Mouse (Mus musculus) A20 (cell line): ENCODE data around the gene Pyy.
A peak's percentile ranks its signal among the peaks of the same experiment; 100 is the strongest.

Experiments
- DNase-seq: peaks from one replicate; pipeline ENCODE4 v3.0.0-alpha.2; 2011; ENCODE audit warnings: low read depth, low spot score

Pyy gene

GRCm38 (mm10) chr11:102095676-102096075 lies 12.0 kb downstream of the Pyy start:
- DNase-seq = no peak

GRCm38 (mm10) chr11:102089088-102089808 lies 18.4 kb downstream of the Pyy start:
- peak; percentile 35 for DNase-seq

- DNase-seq = no peak
These were observed 19.4 kb downstream of the Pyy start, which contains the start of gene Mpp2 for GRCm38 (mm10) chr11:102087931-102088898. TSS of gene Mpp2 (minus strand) at chr11:102088515.

- DNase-seq = peak; percentile 74
These were observed 20.4 kb downstream of the Pyy start for GRCm38 (mm10) chr11:102087081-102087751.

- DNase-seq = no peak
These were observed 21.3 kb downstream of the Pyy start for GRCm38 (mm10) chr11:102086331-102086730.

GRCm38 (mm10) chr11:102084159-102084558 lies 23.5 kb downstream of the Pyy start:
- DNase-seq = no peak

GRCm38 (mm10) chr11:102083193-102083592 lies 24.4 kb downstream of the Pyy start:
- no peak for DNase-seq

- DNase-seq = no peak
These were observed 25.3 kb downstream of the Pyy start for GRCm38 (mm10) chr11:102082322-102082721.

- DNase-seq = no peak
These were observed 33.9 kb downstream of the Pyy start for GRCm38 (mm10) chr11:102073722-102074121.

GRCm38 (mm10) chr11:102072729-102073128 lies 34.9 kb downstream of the Pyy start:
- no peak for DNase-seq

GRCm38 (mm10) chr11:102070426-102070825 lies 37.2 kb downstream of the Pyy start:
- DNase-seq = no peak

- no peak for DNase-seq
These were observed 38.0 kb downstream of the Pyy start for GRCm38 (mm10) chr11:102069633-102070032.

GRCm38 (mm10) chr11:102068969-102069368 lies 38.7 kb downstream of the Pyy start:
- DNase-seq = peak; percentile 50

- DNase-seq = no peak
These were observed 44.6 kb downstream of the Pyy start for GRCm38 (mm10) chr11:102063076-102063475.

GRCm38 (mm10) chr11:102061941-102062473 lies 45.6 kb downstream of the Pyy start:
- no peak for DNase-seq

- peak; percentile 64 for DNase-seq
These were observed 46.2 kb downstream of the Pyy start for GRCm38 (mm10) chr11:102061236-102061940.
